Mouse (Mus musculus): Measurements from ENCODE around the gene Nup160. TPM values are rescaled to one million over a fixed set of nuclear protein-coding genes. Genes with fewer than 3 reads are reported as not detected.

Gene Nup160
- polyA plus RNA-seq (2012; rRNA removed) = 0.39 and 1.4 TPM in 2 replicates

GRCm38 (mm10) chr2:90677007-90677406 is at the start of gene Nup160:
TSS of gene Nup160 (plus strand) at chr2:90677215.

GRCm38 (mm10) chr2:90745053-90745678 is 68.2 kb downstream of the Nup160 start, which contains the start of gene Fnbp4:
TSS of gene Fnbp4 (plus strand) at chr2:90745370.

GRCm38 (mm10) chr2:90782458-90782857 is 105.4 kb downstream of the Nup160 start, which contains the start of gene Agbl2:
TSS of gene Agbl2 (plus strand) at chr2:90782727.

Other genes starting within 250 kb of the Nup160 start
- 1.3 and 1.8 TPM in 2 replicates for gene Ptprj, start 96.6 kb upstream of the Nup160 start, polyA plus RNA-seq (2012; rRNA removed)
- 7.0 and 10.4 TPM in 2 replicates for gene Fnbp4, start 68.2 kb downstream of the Nup160 start, polyA plus RNA-seq (2012; rRNA removed)
- gene Agbl2, start 105.5 kb downstream of the Nup160 start, polyA plus RNA-seq (2012; rRNA removed) = 0.06 and 0.16 TPM in 2 replicates
- gene Mtch2, start 169.9 kb downstream of the Nup160 start, polyA plus RNA-seq (2012; rRNA removed) = 10.6 and 13.3 TPM in 2 replicates
- gene C1qtnf4, start 208.6 kb downstream of the Nup160 start, polyA plus RNA-seq (2012; rRNA removed) = 15.3 and 40.4 TPM in 2 replicates
- 5.2 and 5.5 TPM in 2 replicates for gene Kbtbd4, start 227.5 kb downstream of the Nup160 start, polyA plus RNA-seq (2012; rRNA removed)
- 61.9 and 81.8 TPM in 2 replicates for gene Ndufs3, start 227.6 kb downstream of the Nup160 start, polyA plus RNA-seq (2012; rRNA removed)